Mouse (Mus musculus): ENCODE measurements at regions not wholly inside any gene's neighbourhood (a gene's known extent, or its start where the extent isn't known, plus 50 kb on each side); places are given as distances from the start of the nearest gene placed in this dataset.

- TF ChIP-seq ZNF384 (IDR thresholded peaks at IDR 0.05; ENCODE audit: low read depth, low read length): no peak
- TF ChIP-seq ZC3H11A (IDR thresholded peaks at IDR 0.05; ENCODE audit: borderline replicate concordance, low read depth, low read length): no peak
Measured at GRCm38 (mm10) chr13:107546181-107546900, 497.9 kb upstream of the Smim15 start.
